Mouse (Mus musculus) midbrain, embryonic 15.5 days (tissue): ENCODE measurements around the gene Kantr. TPM values are rescaled to one million over a fixed set of nuclear protein-coding genes. Genes with fewer than 3 reads are reported as not detected.
A peak's percentile ranks its signal among the peaks of the same experiment; 100 is the strongest.
"Not testable (repeated sequence)": the region's sequence is repeated elsewhere in the genome, so short reads cannot be mapped to it uniquely, and the experiment has no call there.

Source experiments
- ATAC-seq: fragments of 200-750 bp; cut with Nextera tagmentation; replicated peaks from 2 replicates; pipeline ENCODE4 v1.8.0; 2017; ENCODE audit warnings: moderate TSS enrichment
- H3K27ac ChIP-seq: fragments of 300-500 bp; sonication (generic); 2 replicates; pipeline ENCODE4 v1.5.1; 2015; ENCODE audit warnings: mild to moderate bottlenecking, inconsistent platforms
- H3K27me3 ChIP-seq: fragments of 300-500 bp; sonication (generic); replicated peaks from 2 replicates; pipeline ENCODE4 v1.6.1; 2015; ENCODE audit warnings: inconsistent platforms
- H3K36me3 ChIP-seq: fragments of 300-500 bp; sonication (generic); replicated peaks from 2 replicates; pipeline ENCODE4 v1.6.1; 2015; ENCODE audit warnings: inconsistent platforms
- H3K4me1 ChIP-seq: fragments of 300-500 bp; sonication (generic); 2 replicates; pipeline ENCODE4 v1.6.1; 2015; ENCODE audit warnings: inconsistent platforms
- H3K4me2 ChIP-seq: fragments of 300-500 bp; sonication (generic); 2 replicates; pipeline ENCODE4 v1.6.1; 2015; ENCODE audit warnings: inconsistent platforms, mild to moderate bottlenecking, moderate library complexity
- H3K4me3 ChIP-seq: fragments of 300-500 bp; sonication (generic); 2 replicates; pipeline ENCODE4 v1.5.1; 2015; ENCODE audit warnings: mild to moderate bottlenecking, inconsistent platforms
- H3K9ac ChIP-seq: fragments of 300-500 bp; sonication (generic); 2 replicates; pipeline ENCODE4 v1.6.1; 2015; ENCODE audit warnings: mild to moderate bottlenecking, inconsistent platforms
- H3K9me3 ChIP-seq: fragments of 300-500 bp; sonication (generic); 2 replicates; pipeline ENCODE4 v1.6.1; 2016; ENCODE audit warnings: inconsistent platforms
- WGBS: fragments of 180-500 bp; shearing (Covaris S2); methylation state at CpG from one replicate; pipeline ENCODE4 v1.1.7; 2015; ENCODE audit warnings: mixed read lengths; 5-methylcytosine and 5-hydroxymethylcytosine counted together
- polyA plus RNA-seq: library from polyadenylated mRNA; unstranded; fragments of >200 nt; fragmentation: Nextera tagmentation; extraction: Ambion mirVana; gene quantifications from 2 replicates; pipeline ENCODE4 v1.2.1, GENCODE M21; 2015

Gene Kantr
- polyA plus RNA-seq, 1 experiment from 2014 or later: 38.9 TPM

DNA sequence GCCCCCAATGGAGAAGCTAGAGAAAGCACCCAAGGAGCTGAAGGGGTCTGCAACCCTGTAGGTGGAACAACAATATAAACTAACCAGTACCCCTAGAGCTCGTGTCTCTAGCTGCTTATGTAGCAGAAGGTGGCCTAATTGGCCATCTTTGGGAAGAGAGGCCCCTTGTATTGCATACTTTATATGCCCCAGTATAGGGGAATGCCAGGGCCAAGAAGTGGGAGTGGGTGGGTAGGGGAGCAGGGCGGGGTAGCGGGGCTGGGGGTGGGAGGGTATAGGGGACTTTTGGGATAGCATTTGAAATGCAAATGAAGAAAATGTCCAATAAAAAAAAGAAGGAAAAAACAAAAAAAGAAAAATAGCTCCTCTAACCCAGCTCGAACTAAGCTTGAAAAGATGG, 8.8 kb upstream of the Kantr start:
- not testable (repeated sequence) for H3K4me3 ChIP-seq, H3K36me3 ChIP-seq, H3K9me3 ChIP-seq, H3K9ac ChIP-seq
- Histone ChIP-seq H3K27me3 (peaks cover 24% of the 10 kb centered on the region), H3K4me2 (peak overlapping the region; percentile 27; the same call in 1 of the 2 replicates), H3K27ac (peak overlapping the region; percentile 92), H3K4me1 (peaks cover 26% of the 10 kb centered on the region)
- peak; percentile 51 for ATAC-seq
- 46% methylated on average over 4 of the region's 4 CpGs for WGBS

DNA sequence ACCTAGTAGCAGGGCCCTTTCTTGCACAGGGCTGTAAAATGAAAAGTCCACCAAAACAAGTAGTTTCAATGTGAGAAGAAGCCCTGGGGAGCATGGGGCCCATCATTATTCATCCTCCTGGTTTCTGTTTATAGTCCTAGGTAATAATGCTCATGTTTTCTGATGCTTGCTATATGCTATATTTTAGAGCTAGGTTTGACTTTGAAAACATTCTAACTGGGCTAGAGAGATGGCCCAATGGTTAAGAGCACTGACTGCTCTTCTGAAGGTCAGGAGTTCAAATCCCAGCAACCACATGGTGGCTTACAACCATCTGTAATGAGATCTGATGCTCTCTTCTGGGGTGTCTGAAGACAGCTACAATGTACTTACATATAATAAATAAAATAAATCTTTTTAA, 2.1 kb upstream of the Kantr start:
- not testable (repeated sequence) for H3K4me3 ChIP-seq, H3K27ac ChIP-seq, H3K9me3 ChIP-seq, H3K4me2 ChIP-seq, H3K4me1 ChIP-seq, H3K9ac ChIP-seq, ATAC-seq, H3K36me3 ChIP-seq
- H3K27me3 ChIP-seq: peaks cover 19% of the 10 kb centered on the region

DNA sequence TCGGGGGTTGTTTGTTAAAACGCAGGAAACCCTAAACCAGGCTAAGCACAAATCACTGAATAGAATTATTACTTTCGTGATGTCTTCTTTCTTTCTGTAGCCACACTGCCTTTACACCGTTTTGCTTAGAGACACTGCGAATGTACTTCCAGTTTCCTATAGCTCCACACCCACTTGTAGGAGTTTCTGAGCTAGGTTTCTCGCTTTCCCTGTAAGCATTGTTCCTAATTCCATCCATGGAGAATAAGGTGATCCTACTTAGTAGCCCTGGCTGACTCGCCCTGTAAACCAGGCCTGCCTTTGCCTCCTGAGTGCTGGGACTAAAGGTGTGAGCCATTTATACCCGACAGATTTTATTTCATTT, 376 bp upstream of the Kantr start:
- Histone ChIP-seq H3K9ac (no peak overlapping the region), H3K27me3 (peaks cover 18% of the 10 kb centered on the region), H3K4me2 (peak overlapping the region; percentile 51), H3K9me3 (no peaks in the 10 kb centered on the region), H3K4me1 (peaks cover 7% of the 10 kb centered on the region; the same call in 1 of the 2 replicates), H3K4me3 (peak overlapping the region; percentile 57), H3K36me3 (no peaks in the 10 kb centered on the region), H3K27ac (peak overlapping the region; percentile 82; the same call in 1 of the 2 replicates)
- peak; percentile 52 for ATAC-seq
- WGBS: 25% methylated on average over 8 of the region's 8 CpGs

DNA sequence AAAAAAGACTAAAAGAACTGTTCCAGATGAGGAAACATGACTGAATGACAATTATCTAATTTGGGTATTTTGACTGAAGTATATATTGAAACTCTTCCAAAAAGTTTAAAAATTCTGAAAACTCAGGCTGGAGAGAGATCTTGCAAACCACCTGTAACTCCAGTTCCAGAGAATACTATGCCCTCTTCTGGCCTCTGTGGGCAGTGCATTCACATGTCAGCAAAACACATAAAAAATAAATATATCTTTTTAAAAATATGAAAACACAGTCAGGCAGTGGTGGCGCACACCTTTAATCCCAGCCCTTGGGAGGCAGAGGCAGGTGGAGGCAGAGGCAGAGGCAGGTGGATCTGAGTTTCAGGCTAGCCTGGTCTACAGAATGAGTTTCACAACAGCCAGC, 3.7 kb downstream of the Kantr start:
- Histone ChIP-seq H3K27me3 (peaks cover 14% of the 10 kb centered on the region), H3K9ac (no peak overlapping the region), H3K9me3 (no peaks in the 10 kb centered on the region), H3K4me3 (no peak overlapping the region), H3K27ac (no peak overlapping the region), H3K4me2 (no peak overlapping the region), H3K4me1 (peaks cover 7% of the 10 kb centered on the region; the same call in 1 of the 2 replicates), H3K36me3 (no peaks in the 10 kb centered on the region)
- WGBS: 100% methylated on average over 1 of the region's 1 CpGs
- ATAC-seq: no peak

DNA sequence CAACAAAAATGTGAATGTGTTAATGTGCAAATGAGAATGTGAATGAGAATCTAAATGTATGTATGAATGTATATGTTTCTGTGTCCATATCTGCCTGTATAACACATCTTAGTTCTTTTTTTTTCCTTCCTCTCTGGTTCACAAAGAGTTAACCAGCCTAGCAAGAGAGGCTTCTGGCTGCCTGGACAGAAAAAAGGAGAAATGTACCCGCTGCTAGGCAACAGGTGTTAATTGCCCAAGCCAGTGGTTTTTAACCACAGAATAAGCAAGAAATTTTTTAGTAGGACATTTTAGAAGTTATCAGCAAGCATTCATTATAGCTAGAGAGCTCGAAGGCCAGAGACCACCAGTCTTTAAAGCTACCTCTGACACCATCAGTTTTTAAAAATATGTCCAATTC, 4.5 kb downstream of the Kantr start:
- H3K4me3 ChIP-seq: no peak overlapping the region
- H3K4me2 ChIP-seq: no peak overlapping the region
- H3K27me3 ChIP-seq: peaks cover 10% of the 10 kb centered on the region
- 46% methylated on average over 2 of the region's 2 CpGs for WGBS
- no peak for ATAC-seq
- H3K36me3 ChIP-seq: no peaks in the 10 kb centered on the region
- H3K4me1 ChIP-seq: peaks cover 7% of the 10 kb centered on the region; the same call in 1 of the 2 replicates
- H3K27ac ChIP-seq: no peak overlapping the region
- no peak overlapping the region for H3K9ac ChIP-seq
- H3K9me3 ChIP-seq: no peaks in the 10 kb centered on the region

DNA sequence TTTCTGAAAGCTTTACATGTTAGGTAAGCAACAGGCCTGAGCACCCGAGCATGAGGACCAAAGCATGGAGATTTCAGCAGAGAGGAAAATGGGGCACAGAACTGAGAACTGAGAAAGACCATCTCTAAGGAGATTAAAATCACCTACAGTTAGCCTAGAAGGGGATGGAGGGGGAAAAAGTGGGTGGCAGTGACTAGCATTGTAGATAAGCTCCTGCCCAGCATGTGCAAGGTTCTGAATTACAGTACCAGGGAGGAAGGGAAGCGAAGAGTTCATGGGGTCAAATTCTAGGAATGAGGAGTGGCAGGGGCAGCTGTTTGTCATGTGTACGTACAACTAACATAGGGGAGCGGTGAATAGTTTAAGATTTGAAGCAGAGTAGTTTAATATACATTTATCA, 6.8 kb downstream of the Kantr start:
- WGBS: 85% methylated on average over 4 of the region's 4 CpGs
- H3K27ac ChIP-seq: no peak overlapping the region
- no peak overlapping the region for H3K4me3 ChIP-seq
- no peak overlapping the region for H3K9ac ChIP-seq
- no peaks in the 10 kb centered on the region for H3K36me3 ChIP-seq
- ATAC-seq: no peak
- no peaks in the 10 kb centered on the region for H3K4me1 ChIP-seq
- H3K9me3 ChIP-seq: no peaks in the 10 kb centered on the region
- H3K27me3 ChIP-seq: peaks cover 10% of the 10 kb centered on the region
- H3K4me2 ChIP-seq: no peak overlapping the region

DNA sequence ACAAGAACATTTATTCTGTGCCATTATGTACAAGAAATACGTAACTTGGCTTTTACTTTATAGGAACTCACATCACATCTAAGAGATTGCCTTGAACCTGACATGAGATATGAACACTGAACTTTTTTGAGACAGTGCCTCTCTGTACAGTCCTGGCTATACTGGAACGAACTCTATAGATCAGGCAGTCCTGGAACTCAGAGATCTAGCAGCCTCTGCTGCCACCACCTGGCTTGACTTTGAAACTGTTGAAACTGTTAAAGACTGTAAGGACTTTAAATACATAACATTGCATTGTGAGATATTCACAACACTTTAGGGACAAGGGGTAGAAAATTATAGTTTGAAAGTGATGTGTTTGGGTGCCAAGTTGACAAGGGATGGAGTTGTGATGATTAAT, 19.4 kb downstream of the Kantr start:
- Histone ChIP-seq H3K27ac (no peak overlapping the region), H3K9ac (no peak overlapping the region), H3K9me3 (no peaks in the 10 kb centered on the region), H3K36me3 (no peaks in the 10 kb centered on the region), H3K4me3 (no peak overlapping the region), H3K4me2 (no peak overlapping the region), H3K27me3 (peaks cover 8% of the 10 kb centered on the region; the same call in 1 of the 2 replicates), H3K4me1 (no peaks in the 10 kb centered on the region)
- no peak for ATAC-seq
- WGBS: 59% methylated on average over 2 of the region's 2 CpGs

DNA sequence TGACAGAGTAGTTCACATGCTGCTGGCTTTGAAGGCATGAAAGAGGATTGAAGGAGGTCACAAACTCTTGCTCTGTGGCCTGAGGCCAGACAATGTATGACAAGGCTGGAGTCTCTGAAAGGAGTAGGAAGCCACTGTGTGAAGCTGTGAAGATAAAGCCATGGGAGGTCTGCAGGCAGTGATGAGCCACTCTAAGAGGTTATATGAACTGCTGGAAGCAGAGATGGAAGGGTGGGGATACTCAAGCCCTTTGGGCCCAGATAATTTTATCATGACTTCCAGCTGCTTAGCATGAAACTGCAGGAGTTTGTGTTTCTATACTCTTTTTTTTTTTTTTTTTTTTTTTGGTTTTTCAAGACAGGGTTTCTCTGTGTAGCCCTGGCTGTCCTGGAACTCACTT, 19.9 kb downstream of the Kantr start:
- no peaks in the 10 kb centered on the region for H3K4me1 ChIP-seq
- no peaks in the 10 kb centered on the region for H3K36me3 ChIP-seq
- no peak for ATAC-seq
- no peak overlapping the region for H3K9ac ChIP-seq
- no peaks in the 10 kb centered on the region for H3K9me3 ChIP-seq
- H3K27me3 ChIP-seq: peaks cover 8% of the 10 kb centered on the region; the same call in 1 of the 2 replicates
- H3K4me3 ChIP-seq: no peak overlapping the region
- no peak overlapping the region for H3K4me2 ChIP-seq
- no peak overlapping the region for H3K27ac ChIP-seq

DNA sequence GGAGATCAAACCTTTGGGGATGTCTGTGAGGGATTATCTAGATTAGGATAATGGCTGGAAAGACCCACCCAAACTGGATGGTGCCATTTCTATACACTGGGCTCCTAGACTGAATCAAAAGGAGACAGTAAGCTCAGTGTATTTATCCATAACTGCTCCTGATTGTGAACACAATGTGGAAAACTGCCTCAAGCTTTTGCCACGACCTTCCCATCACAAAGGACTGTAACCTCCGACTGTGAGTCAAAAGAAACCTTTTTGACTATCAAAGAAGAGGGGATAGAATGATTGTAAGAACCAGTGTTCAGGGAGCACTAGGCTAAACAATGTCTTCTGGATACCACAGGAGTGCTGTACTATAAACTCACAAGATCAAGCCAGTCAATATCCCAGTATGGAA, 21.1 kb downstream of the Kantr start:
- Histone ChIP-seq H3K27me3 (peaks cover 8% of the 10 kb centered on the region; the same call in 1 of the 2 replicates), H3K36me3 (no peaks in the 10 kb centered on the region), H3K4me3 (no peak overlapping the region), H3K4me2 (no peak overlapping the region), H3K27ac (no peak overlapping the region), H3K4me1 (no peaks in the 10 kb centered on the region), H3K9ac (no peak overlapping the region), H3K9me3 (no peaks in the 10 kb centered on the region)
- ATAC-seq: no peak
- 65% methylated on average over 2 of the region's 2 CpGs for whole genome bisulfite sequencing

DNA sequence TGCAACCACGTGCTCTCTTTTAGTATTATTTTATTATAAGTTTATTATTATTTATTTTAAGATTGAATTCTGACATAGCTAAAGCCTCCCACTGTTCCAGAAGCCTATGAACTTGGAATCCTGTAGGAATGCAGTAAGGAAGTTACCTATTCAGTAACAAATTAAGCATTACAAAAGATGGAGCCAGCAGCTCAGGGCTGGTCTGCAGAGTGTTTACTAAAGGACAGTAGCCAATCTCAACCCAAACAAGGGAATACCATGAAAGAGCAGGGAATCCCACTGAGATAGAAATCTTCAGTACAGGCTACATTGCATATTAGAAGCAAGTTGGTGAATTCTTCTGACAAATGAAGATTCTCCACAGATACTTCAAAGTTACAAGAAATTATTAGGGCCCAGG, 40.3 kb downstream of the Kantr start:
- not testable (repeated sequence) for H3K4me3 ChIP-seq, H3K9ac ChIP-seq, H3K27me3 ChIP-seq, H3K9me3 ChIP-seq, H3K36me3 ChIP-seq, H3K27ac ChIP-seq, H3K4me2 ChIP-seq, H3K4me1 ChIP-seq, ATAC-seq
- 65% methylated on average over 1 of the region's 1 CpGs for WGBS

DNA sequence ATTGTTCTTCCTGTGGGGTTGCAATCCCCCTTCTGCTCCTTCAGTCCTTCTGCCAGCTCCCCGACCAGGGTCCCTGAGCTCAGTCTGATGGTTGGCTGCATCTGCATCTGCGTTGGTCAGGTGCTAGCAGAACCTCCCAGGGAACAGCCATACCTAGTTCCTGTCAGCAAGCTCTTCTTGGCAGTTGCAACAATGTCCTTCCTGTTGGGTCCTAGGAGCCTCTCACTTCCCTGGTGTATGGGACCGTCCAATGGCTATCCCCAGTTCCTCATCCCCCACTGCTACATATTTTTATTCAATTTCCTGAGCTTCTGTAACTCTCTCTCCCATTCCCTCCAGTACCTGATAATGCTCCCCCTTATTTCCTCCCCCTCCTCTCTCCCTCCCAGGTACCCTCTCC, 42.5 kb downstream of the Kantr start:
- Histone ChIP-seq H3K4me2 (no peak overlapping the region), H3K4me3 (no peak overlapping the region), H3K27ac (no peak overlapping the region), H3K27me3 (no peaks in the 10 kb centered on the region), H3K4me1 (no peaks in the 10 kb centered on the region), H3K9me3 (no peaks in the 10 kb centered on the region), H3K9ac (no peak overlapping the region), H3K36me3 (no peaks in the 10 kb centered on the region)
- WGBS: 83% methylated on average over 3 of the region's 3 CpGs
- ATAC-seq: no peak

DNA sequence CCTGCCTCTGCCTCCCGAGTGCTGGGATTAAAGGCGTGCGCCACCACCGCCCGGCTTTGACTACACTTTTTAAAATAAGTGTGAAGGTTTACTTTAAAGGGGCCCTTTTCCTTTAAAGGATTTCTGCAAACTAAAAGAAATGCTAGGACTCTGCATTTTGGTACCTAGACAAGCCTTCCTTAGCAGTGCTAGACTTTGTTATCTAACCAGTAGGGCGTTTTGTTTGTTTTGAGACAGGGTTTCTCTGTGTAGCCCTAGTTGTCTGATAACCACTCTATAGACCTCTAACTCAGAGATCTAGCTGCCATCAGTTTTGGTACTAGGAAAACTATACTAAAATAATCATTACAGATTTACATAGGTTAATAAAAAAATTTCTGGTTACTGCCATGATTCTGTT, 47.9 kb downstream of the Kantr start:
- H3K9me3 ChIP-seq: no peaks in the 10 kb centered on the region
- no peaks in the 10 kb centered on the region for H3K4me1 ChIP-seq
- no peak overlapping the region for H3K9ac ChIP-seq
- H3K4me2 ChIP-seq: no peak overlapping the region
- ATAC-seq: no peak
- no peak overlapping the region for H3K27ac ChIP-seq
- WGBS: 96% methylated on average over 6 of the region's 6 CpGs
- H3K36me3 ChIP-seq: no peaks in the 10 kb centered on the region
- no peaks in the 10 kb centered on the region for H3K27me3 ChIP-seq
- no peak overlapping the region for H3K4me3 ChIP-seq

DNA sequence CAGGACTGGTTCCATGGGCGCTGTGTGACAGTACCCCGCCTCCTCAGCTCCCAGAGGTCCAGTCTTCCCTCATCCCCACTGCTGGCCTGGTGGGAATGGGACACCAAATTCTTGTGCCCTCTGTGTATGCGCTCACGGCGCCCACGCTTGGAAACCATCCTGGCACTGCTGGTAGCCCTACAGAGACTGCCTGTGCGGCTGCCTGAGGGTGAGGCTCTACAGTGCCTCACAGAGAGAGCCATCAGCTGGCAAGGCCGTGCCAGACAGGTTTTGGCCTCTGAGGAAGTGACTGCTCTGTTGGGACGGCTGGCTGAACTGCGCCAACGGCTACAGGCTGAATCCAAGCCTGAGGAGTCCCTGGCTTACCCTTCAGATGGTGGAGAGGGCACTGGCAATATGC, 56.1 kb downstream of the Kantr start:
- H3K27me3 ChIP-seq: no peaks in the 10 kb centered on the region
- H3K9me3 ChIP-seq: no peaks in the 10 kb centered on the region
- no peaks in the 10 kb centered on the region for H3K4me1 ChIP-seq
- no peak overlapping the region for H3K9ac ChIP-seq
- no peak for ATAC-seq
- no peak overlapping the region for H3K4me3 ChIP-seq
- WGBS: 98% methylated on average over 11 of the region's 11 CpGs
- no peak overlapping the region for H3K4me2 ChIP-seq
- H3K36me3 ChIP-seq: peaks cover 54% of the 10 kb centered on the region; the same call in 1 of the 2 replicates
- no peak overlapping the region for H3K27ac ChIP-seq
